In genomic region chr14:20911811-20912210, GRCm38 (mm10) we compare ENCODE assay signal across 28 mouse cellular contexts. TPM values are rescaled to one million over a fixed set of nuclear protein-coding genes. Genes with fewer than 3 reads are reported as not detected.
DNase-seq lines count a peak whose midpoint lies in the region; ATAC-seq and TF ChIP-seq lines count a peak whose summit lies in the region.
"Had no signal": no experiment of that assay in that cellular context is flagged by ENCODE, and none has a peak within 500 bp of the region (broad histone marks: within the 10 kb centered on the region; RNA-seq: fewer than 3 reads in every experiment).

No protein-coding gene starts in this region.

- H3K79me2 ChIP-seq in MEL (ENCODE audit: control insufficient read depth, insufficient read depth, low read length, poor library complexity), result no peaks in the 10 kb centered on the region

- H3K4me2 ChIP-seq in liver, embryonic 14.5 days (ENCODE audit: low read depth), result no peak overlapping the region
- H3K4me2 ChIP-seq: forebrain, embryonic 15.5 days; heart, embryonic 15.5 days; hindbrain, embryonic 14.5 days; limb, embryonic 13.5 days; lung, embryonic 15.5 days; midbrain, embryonic 12.5 days had no signal

- peak; percentile 88 for DNase-seq in MEL (ENCODE audit: low read depth, low spot score)
- DNase-seq in liver, embryonic 14.5 days (ENCODE audit: low read depth in 3 of 3, low spot score in 3 of 3), result peak in 2 of 3 experiments; percentile 47 to 54
- DNase-seq in adrenal gland, postnatal 4 days (ENCODE audit: low spot score in 2 of 2), result no peak
- DNase-seq in adrenal gland, postnatal 36 days, result no peak
- DNase-seq in adrenal gland, postnatal 25 days, result no peak
- no peak for DNase-seq in heart, adult 9 months (ENCODE audit: low spot score in 2 of 2)
- DNase-seq: adrenal gland, postnatal 10 days; B cell, adult 2 months; cerebellum, adult 11-12 months; cerebellum, postnatal 10 days; gastrocnemius, postnatal 14 days; heart, adult 2 months; heart, postnatal 4 days; kidney, adult 2 months; kidney, postnatal 14 days; lung, postnatal 4 days; thymus, adult 18-20 months; thymus, postnatal 36 days had no signal

- H3K27me3 ChIP-seq in MEL (ENCODE audit: control insufficient read depth in 1 of 2, insufficient read depth in 2 of 2, low read length in 2 of 2), result no peaks in the 10 kb centered on the region
- H3K27me3 ChIP-seq in liver, embryonic 14.5 days (ENCODE audit: control insufficient read depth, insufficient read depth, low read length), result no peaks in the 10 kb centered on the region
- H3K27me3 ChIP-seq: forebrain, embryonic 15.5 days; heart, embryonic 15.5 days; limb, embryonic 13.5 days; lung, embryonic 15.5 days; midbrain, embryonic 12.5 days had no signal

- 24% methylated on average over 2 of the region's 2 CpGs for WGBS in liver, embryonic 14.5 days (ENCODE audit: insufficient replicate concordance)

- ATAC-seq in erythroblast, adult 5-6 weeks (replicated peaks; ENCODE audit: low FRiP score, poor library complexity, severe bottlenecking), result 0 out of 2 replicates have a peak, but pooled peaks have one; percentile 30
- ATAC-seq in liver, embryonic 14.5 days (ENCODE audit: insufficient read depth), result peak; percentile 89
- peak; percentile 99 for ATAC-seq in megakaryocyte progenitor cell, adult 5-6 weeks (replicated peaks; ENCODE audit: poor library complexity)
- ATAC-seq: forebrain, embryonic 15.5 days; inflammation-experienced regulatory T-cells, adult 6 months had no signal

- TF ChIP-seq EP300 in MEL (IDR thresholded peaks at IDR 0.05; ENCODE audit: low read depth in 1 of 2, low read length in 2 of 2), result peak; percentile 81 to 89
- peak; percentile 77 for TF ChIP-seq EP300 in liver, embryonic 14.5 days (IDR thresholded peaks at IDR 0.05; ENCODE audit: low read depth)

- H3K36me3 ChIP-seq in MEL (ENCODE audit: control insufficient read depth in 1 of 2, insufficient read depth in 2 of 2, low read length in 2 of 2), result peaks cover 0 to 37% of the 10 kb centered on the region in 2 experiments; a peak in 2 of 4 replicates
- no peaks in the 10 kb centered on the region for H3K36me3 ChIP-seq in liver, embryonic 14.5 days (replicated peaks; ENCODE audit: control insufficient read depth, insufficient read depth, low read depth)
- H3K36me3 ChIP-seq: forebrain, embryonic 15.5 days; heart, embryonic 15.5 days; limb, embryonic 13.5 days; lung, embryonic 15.5 days; midbrain, embryonic 12.5 days had no signal

- 0 out of 4 replicates have a peak, but pooled peaks of 1 of the 2 experiments have one; percentile 23 for TF ChIP-seq POLR2A in MEL (IDR thresholded peaks at IDR 0.05; ENCODE audit: control insufficient read depth in 1 of 2, insufficient read depth in 1 of 2, low read depth in 1 of 2, low read length in 2 of 2, poor library complexity in 1 of 2)

- H3K4me1 ChIP-seq in MEL (ENCODE audit: control insufficient read depth in 1 of 2, insufficient read depth in 2 of 2, low read length in 2 of 2), result peaks cover 13 to 34% of the 10 kb centered on the region in 2 experiments
- H3K4me1 ChIP-seq in liver, embryonic 14.5 days (replicated peaks; ENCODE audit: control insufficient read depth in 2 of 2, insufficient read depth in 2 of 2, low read length in 1 of 2), result peaks cover 10 to 15% of the 10 kb centered on the region in 2 experiments
- H3K4me1 ChIP-seq: forebrain, embryonic 15.5 days; limb, embryonic 13.5 days; lung, embryonic 15.5 days; midbrain, embryonic 12.5 days had no signal

- peak overlapping the region; percentile 32 to 43; a peak in 3 of 4 replicates for H3K4me3 ChIP-seq in MEL (ENCODE audit: control insufficient read depth in 1 of 2, insufficient read depth in 1 of 2, low read depth in 2 of 2, low read length in 2 of 2)
- no peak overlapping the region for H3K4me3 ChIP-seq in liver, embryonic 14.5 days (ENCODE audit: insufficient read depth in 1 of 2, low read depth in 2 of 2, low read length in 2 of 2)
- H3K4me3 ChIP-seq: forebrain, embryonic 15.5 days; heart, adult 2 months; heart, embryonic 15.5 days; layer of hippocampus, adult 2 months; limb, embryonic 13.5 days; lung, embryonic 15.5 days; midbrain, embryonic 12.5 days had no signal

- H3K9ac ChIP-seq in MEL (ENCODE audit: control insufficient read depth, low read depth, low read length, poor library complexity, severe bottlenecking), result peak overlapping the region; percentile 73
- 0 out of 2 replicates have a peak overlapping the region, but pooled peaks have one; percentile 12 for H3K9ac ChIP-seq in liver, embryonic 14.5 days (replicated peaks)
- H3K9ac ChIP-seq: forebrain, embryonic 15.5 days; heart, embryonic 15.5 days; hindbrain, embryonic 14.5 days; limb, embryonic 13.5 days; lung, embryonic 15.5 days; midbrain, embryonic 12.5 days had no signal

- TF ChIP-seq RAD21 in MEL (IDR thresholded peaks at IDR 0.05; ENCODE audit: low read depth, low read length), result no peak

- no peaks in the 10 kb centered on the region for H3K9me3 ChIP-seq in MEL (replicated peaks; ENCODE audit: insufficient read depth, low read length)
- no peaks in the 10 kb centered on the region for H3K9me3 ChIP-seq in liver, embryonic 14.5 days (ENCODE audit: control insufficient read depth, low read length)
- H3K9me3 ChIP-seq: forebrain, embryonic 15.5 days; heart, embryonic 15.5 days; limb, embryonic 13.5 days; lung, embryonic 15.5 days; midbrain, embryonic 12.5 days had no signal

- peak overlapping the region; percentile 88 for H3K27ac ChIP-seq in MEL (ENCODE audit: control insufficient read depth, low read depth, low read length)
- peak overlapping the region; percentile 21; the same call in 1 of the 2 replicates for H3K27ac ChIP-seq in liver, embryonic 14.5 days
- H3K27ac ChIP-seq: forebrain, embryonic 15.5 days; heart, adult 2 months; heart, embryonic 15.5 days; hindbrain, embryonic 14.5 days; layer of hippocampus, adult 2 months; limb, embryonic 13.5 days; lung, embryonic 15.5 days; midbrain, embryonic 12.5 days had no signal

- TF ChIP-seq CTCF in MEL (IDR thresholded peaks at IDR 0.05 in 2 of 3, conservative IDR thresholded peaks at IDR 0.05 in 1 of 3; ENCODE audit: control insufficient read depth in 1 of 3, insufficient read depth in 1 of 3, low read depth in 2 of 3, low read length in 3 of 3, poor library complexity in 1 of 3, severe bottlenecking in 1 of 3), result no peak
- TF ChIP-seq CTCF in liver, embryonic 14.5 days (IDR thresholded peaks at IDR 0.05; ENCODE audit: low read depth), result no peak

TF ChIP-seq in MEL, 35 proteins besides CTCF, POLR2A, EP300 and RAD21:
- no peak for TF ChIP-seq SMC3 (IDR thresholded peaks at IDR 0.05; ENCODE audit: low read depth, low read length)
- TF ChIP-seq TCF12 (IDR thresholded peaks at IDR 0.05; ENCODE audit: low read depth, low read length), result peak; percentile 93
- peak; percentile 95 for TF ChIP-seq ETS1 (IDR thresholded peaks at IDR 0.05; ENCODE audit: low read depth, low read length)
- TF ChIP-seq GATA1 (IDR thresholded peaks at IDR 0.05; ENCODE audit: low read depth, low read length), result peak; percentile 92
- peak; percentile 91 for TF ChIP-seq RCOR1 (IDR thresholded peaks at IDR 0.05; ENCODE audit: low read depth, low read length)
- TF ChIP-seq POLR2AphosphoS2 (IDR thresholded peaks at IDR 0.05; ENCODE audit: low read length), result no peak
- peak; percentile 38; the same call in 1 of the 2 replicates for TF ChIP-seq HCFC1 (IDR thresholded peaks at IDR 0.05; ENCODE audit: low read depth, low read length)
- peak; percentile 78 for TF ChIP-seq TAL1 (IDR thresholded peaks at IDR 0.05; ENCODE audit: low read length)

RNA-seq across cellular contexts. Expression of gene Vcl, which starts 17.4 kb away (rescaled TPM):
- total RNA-seq in MEL (2012; rRNA removed), result 11.7 and 14.7 TPM in 2 replicates
- 10 to 100 TPM in 1 of 2 experiments, not detected in 1; 30.3 TPM for polyA plus RNA-seq in MEL (2012; ENCODE audit: insufficient read depth in 1 of 2, insufficient read length in 2 of 2, low read depth in 1 of 2, low replicate concordance in 2 of 2, missing spikeins in 1 of 2)
- total RNA-seq in erythroblast, adult 5-6 weeks (2015; ENCODE audit: low replicate concordance), result 42.1 and 45.6 TPM in 2 replicates
- total RNA-seq in erythroblast, adult 5-6 weeks (2017; ENCODE audit: low replicate concordance), result 28.2 and 34.6 TPM in 2 replicates
- 13.8 and 16.5 TPM in 2 replicates for polyA plus RNA-seq in liver, embryonic 14.5 days (2012; rRNA removed)
- 17.1 and 21.7 TPM in 2 replicates for polyA plus RNA-seq in liver, embryonic 14.5 days (2014; fragmentation: Nextera tagmentation; extraction: Ambion mirVana)
- total RNA-seq in megakaryocyte progenitor cell, adult 5-6 weeks (2015), result 42.9 and 50.6 TPM in 2 replicates
- total RNA-seq in megakaryocyte progenitor cell, adult 5-6 weeks (2017), result 30.0 and 32.3 TPM in 2 replicates
- 10 to 100 TPM; 86.9 to 90.2 TPM for total RNA-seq in adrenal gland, postnatal 4 days (2021)
- 100 to 1,000 TPM in 1 of 2 experiments, 10 to 100 TPM in 1; 85.0 to 147 TPM for total RNA-seq in adrenal gland, postnatal 36 days (2021)
- total RNA-seq in adrenal gland, postnatal 25 days (2021), result 91.6 and 100 TPM in 2 replicates

Comparison
In these comparisons a context has a peak if more than half of its experiments do, and no peak if none do; other contexts are left out.
1. DNase-seq: peak in MEL (single experiment) and liver, embryonic 14.5 days (2 of 3); none in adrenal gland, postnatal 4 days (0 of 2), adrenal gland, postnatal 36 days (0 of 2), adrenal gland, postnatal 25 days (single experiment) and heart, adult 9 months (0 of 2).
2. H3K4me3 ChIP-seq: peak in MEL (2 of 2); none in liver, embryonic 14.5 days (0 of 2).
3. ATAC-seq: peak in every context shown above with its lines; median percentile 99 in megakaryocyte progenitor cell, adult 5-6 weeks; 89 in liver, embryonic 14.5 days; 30 in erythroblast, adult 5-6 weeks.